Mouse (Mus musculus) stomach, embryonic 15.5 days (tissue): Measurements from ENCODE around the gene Ttc9. TPM values are rescaled to one million over a fixed set of nuclear protein-coding genes. Genes with fewer than 3 reads are reported as not detected.

Experiments
- ATAC-seq: fragments of 200-750 bp; cut with Nextera tagmentation; 2 replicates; pipeline ENCODE4 v1.8.0; 2017; ENCODE audit warnings: low read depth, moderate number of reproducible peaks, moderate TSS enrichment; ENCODE audit not compliant: insufficient read depth, low FRiP score
- H3K27ac ChIP-seq: fragments of 300-500 bp; sonication (generic); 2 replicates; pipeline ENCODE4 v1.5.1; 2015; ENCODE audit warnings: mild to moderate bottlenecking, inconsistent platforms
- H3K27me3 ChIP-seq: fragments of 300-500 bp; sonication (generic); replicated peaks from 2 replicates; pipeline ENCODE4 v1.6.1; 2015; ENCODE audit warnings: inconsistent platforms
- H3K36me3 ChIP-seq: fragments of 300-500 bp; sonication (generic); 2 replicates; pipeline ENCODE4 v1.6.1; 2015; ENCODE audit warnings: inconsistent platforms
- H3K4me1 ChIP-seq: fragments of 300-500 bp; sonication (generic); 2 replicates; pipeline ENCODE4 v1.6.1; 2015; ENCODE audit warnings: inconsistent platforms
- H3K4me2 ChIP-seq: fragments of 300-500 bp; sonication (generic); 2 replicates; pipeline ENCODE4 v1.6.1; 2015; ENCODE audit warnings: mild to moderate bottlenecking, inconsistent platforms
- H3K4me3 ChIP-seq: fragments of 300-500 bp; sonication (generic); replicated peaks from 2 replicates; pipeline ENCODE4 v1.5.1; 2015; ENCODE audit warnings: inconsistent platforms
- H3K9ac ChIP-seq: fragments of 300-500 bp; sonication (generic); 2 replicates; pipeline ENCODE4 v1.6.1; 2015; ENCODE audit warnings: inconsistent platforms
- H3K9me3 ChIP-seq: fragments of 300-500 bp; sonication (generic); 2 replicates; pipeline ENCODE4 v1.6.1; 2016; ENCODE audit warnings: inconsistent platforms
- WGBS: fragments of 180-500 bp; shearing (Covaris S2); methylation state at CpG from one replicate; pipeline ENCODE4 v1.1.7; 2015; 5-methylcytosine and 5-hydroxymethylcytosine counted together
- polyA plus RNA-seq: library from polyadenylated mRNA; unstranded; fragments of >200 nt; fragmentation: Nextera tagmentation; extraction: Ambion mirVana; gene quantifications from 2 replicates; pipeline ENCODE4 v1.2.1, GENCODE M21; 2015

Gene Ttc9
- polyA plus RNA-seq: 6.6 and 6.8 TPM in 2 replicates

GRCm38 (mm10) chr12:81630915-81631660 is at the start of gene Ttc9:
Ttc9 (plus strand) TSS chr12:81631249.
- H3K4me2 ChIP-seq: peak within 1 kb of the TSS; percentile 94
- no peaks in the 10 kb centered on the region for H3K9me3 ChIP-seq
- H3K4me1 ChIP-seq: peaks cover 8% of the 10 kb centered on the region
- peak within 1 kb of the TSS; percentile 32 for H3K9ac ChIP-seq
- WGBS: under 1% methylated on average over 76 of the region's 82 CpGs
- peak within 1 kb of the TSS; percentile 63 for H3K4me3 ChIP-seq
- ATAC-seq: peak; percentile 67
- H3K27me3 ChIP-seq: peaks cover 40% of the 10 kb centered on the region
- no peaks in the 10 kb centered on the region for H3K36me3 ChIP-seq
- peak within 1 kb of the TSS; percentile 87 for H3K27ac ChIP-seq

GRCm38 (mm10) chr12:81594902-81595671 is 36.0 kb upstream of the Ttc9 start, which contains the start of gene Med6:
Med6 (minus strand) TSS chr12:81595008.
- H3K36me3 ChIP-seq: no peaks in the 10 kb centered on the region; the same call in 1 of the 2 replicates
- H3K27me3 ChIP-seq: no peaks in the 10 kb centered on the region
- H3K4me2 ChIP-seq: peak within 1 kb of the TSS; percentile 71
- H3K4me3 ChIP-seq: peak within 1 kb of the TSS; percentile 71
- WGBS: 3% methylated on average over 36 of the region's 36 CpGs
- H3K9ac ChIP-seq: peak within 1 kb of the TSS; percentile 55
- no peaks in the 10 kb centered on the region; the same call in 1 of the 2 replicates for H3K4me1 ChIP-seq
- H3K9me3 ChIP-seq: no peaks in the 10 kb centered on the region
- peak within 1 kb of the TSS; percentile 77 for H3K27ac ChIP-seq
- ATAC-seq: peak; percentile 97

DNA sequence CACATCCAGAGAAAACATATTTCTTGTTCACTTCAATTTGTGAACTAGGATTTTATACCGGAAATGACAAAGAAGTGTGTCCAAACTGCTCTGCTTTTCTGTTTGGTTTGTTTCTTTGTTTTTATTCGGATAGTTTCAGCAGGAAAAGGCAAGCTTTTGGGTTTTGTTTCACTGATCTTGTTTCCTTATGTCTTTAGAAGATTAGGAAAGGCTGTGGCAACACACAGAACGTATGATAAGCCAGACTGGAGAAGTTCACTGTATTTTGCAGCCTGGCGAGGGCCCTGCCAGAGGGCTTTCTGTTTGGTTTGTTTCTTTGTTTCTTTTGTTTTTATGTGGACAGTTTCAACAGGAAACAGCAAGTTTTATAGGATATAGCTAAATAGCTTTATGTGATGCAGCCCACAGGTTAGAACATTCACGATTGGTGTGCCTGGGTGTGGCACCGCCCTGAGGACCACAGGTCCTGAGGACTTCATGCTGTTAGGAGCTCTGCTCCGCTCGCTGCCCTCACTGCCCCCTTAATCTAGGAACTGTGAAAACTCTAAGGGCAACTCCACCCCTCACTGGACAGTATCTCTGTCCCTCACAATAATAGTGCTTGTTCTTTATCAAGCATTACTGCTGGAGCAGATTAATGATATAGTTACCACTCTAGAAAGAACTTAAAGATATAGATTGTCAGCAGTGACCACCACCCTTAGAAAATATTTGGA is 34.3 kb upstream of the Ttc9 start:
- Histone ChIP-seq H3K36me3 (no peaks in the 10 kb centered on the region), H3K9ac (no peak overlapping the region), H3K9me3 (no peaks in the 10 kb centered on the region), H3K27ac (no peak overlapping the region), H3K4me3 (no peak overlapping the region), H3K4me2 (no peak overlapping the region), H3K4me1 (no peaks in the 10 kb centered on the region; the same call in 1 of the 2 replicates), H3K27me3 (no peaks in the 10 kb centered on the region)
- ATAC-seq: no peak
- WGBS: 72% methylated on average over 8 of the region's 8 CpGs

GRCm38 (mm10) chr12:81604995-81605784 is 25.9 kb upstream of the Ttc9 start:
- Histone ChIP-seq H3K27ac (no peak overlapping the region), H3K27me3 (no peaks in the 10 kb centered on the region), H3K4me2 (no peak overlapping the region), H3K36me3 (no peaks in the 10 kb centered on the region), H3K9me3 (no peaks in the 10 kb centered on the region), H3K4me3 (no peak overlapping the region), H3K4me1 (no peaks in the 10 kb centered on the region), H3K9ac (no peak overlapping the region)
- WGBS: 53% methylated on average over 5 of the region's 5 CpGs
- ATAC-seq: no peak

GRCm38 (mm10) chr12:81609445-81609844 is 21.6 kb upstream of the Ttc9 start:
- H3K9ac ChIP-seq: no peak overlapping the region
- no peaks in the 10 kb centered on the region for H3K36me3 ChIP-seq
- no peak overlapping the region for H3K4me2 ChIP-seq
- H3K4me3 ChIP-seq: no peak overlapping the region
- ATAC-seq: no peak
- no peaks in the 10 kb centered on the region for H3K9me3 ChIP-seq
- H3K27me3 ChIP-seq: no peaks in the 10 kb centered on the region
- H3K27ac ChIP-seq: no peak overlapping the region
- H3K4me1 ChIP-seq: no peaks in the 10 kb centered on the region

- H3K27ac ChIP-seq: no peak overlapping the region
- H3K4me2 ChIP-seq: no peak overlapping the region
- H3K4me1 ChIP-seq: no peaks in the 10 kb centered on the region
- 79% methylated on average over 6 of the region's 6 CpGs for WGBS
- no peak overlapping the region for H3K9ac ChIP-seq
- H3K9me3 ChIP-seq: no peaks in the 10 kb centered on the region
- no peaks in the 10 kb centered on the region for H3K27me3 ChIP-seq
- H3K36me3 ChIP-seq: no peaks in the 10 kb centered on the region
- ATAC-seq: no peak
- H3K4me3 ChIP-seq: no peak overlapping the region
Observed at GRCm38 (mm10) chr12:81615807-81616206, 15.2 kb upstream of the Ttc9 start.

DNA sequence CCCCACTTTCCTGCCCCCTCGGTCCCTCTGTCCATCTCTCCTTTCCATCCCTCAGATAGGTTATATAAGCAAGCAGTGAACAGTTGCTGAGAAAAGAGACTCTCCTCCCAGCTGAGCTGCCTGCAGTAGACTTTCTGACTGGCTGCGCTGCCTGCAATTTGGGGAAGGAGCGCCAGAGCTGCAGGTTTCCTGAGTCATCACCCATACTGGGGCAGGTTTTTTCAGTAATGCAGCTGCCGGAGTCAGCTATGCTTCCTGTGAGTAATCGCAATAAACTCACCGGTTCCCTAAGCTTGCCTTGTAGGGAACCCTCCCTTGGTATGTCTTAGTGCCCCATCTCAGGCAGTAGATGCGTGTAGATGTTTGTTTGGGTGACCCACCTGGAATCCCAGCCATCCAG is 14.1 kb upstream of the Ttc9 start:
- Histone ChIP-seq H3K9ac (no peak overlapping the region), H3K4me2 (no peak overlapping the region), H3K4me1 (no peaks in the 10 kb centered on the region), H3K27ac (no peak overlapping the region), H3K36me3 (no peaks in the 10 kb centered on the region), H3K27me3 (no peaks in the 10 kb centered on the region), H3K9me3 (no peaks in the 10 kb centered on the region), H3K4me3 (no peak overlapping the region)
- no peak for ATAC-seq
- 43% methylated on average over 7 of the region's 7 CpGs for WGBS

GRCm38 (mm10) chr12:81619302-81619701 is 11.7 kb upstream of the Ttc9 start:
- Histone ChIP-seq H3K4me3 (no peak overlapping the region), H3K36me3 (no peaks in the 10 kb centered on the region), H3K27ac (no peak overlapping the region), H3K9ac (no peak overlapping the region), H3K9me3 (no peaks in the 10 kb centered on the region), H3K4me1 (no peaks in the 10 kb centered on the region), H3K27me3 (no peaks in the 10 kb centered on the region), H3K4me2 (no peak overlapping the region)
- whole genome bisulfite sequencing: 14% methylated on average over 5 of the region's 5 CpGs
- ATAC-seq: no peak; the same call in 1 of the 2 replicates

DNA sequence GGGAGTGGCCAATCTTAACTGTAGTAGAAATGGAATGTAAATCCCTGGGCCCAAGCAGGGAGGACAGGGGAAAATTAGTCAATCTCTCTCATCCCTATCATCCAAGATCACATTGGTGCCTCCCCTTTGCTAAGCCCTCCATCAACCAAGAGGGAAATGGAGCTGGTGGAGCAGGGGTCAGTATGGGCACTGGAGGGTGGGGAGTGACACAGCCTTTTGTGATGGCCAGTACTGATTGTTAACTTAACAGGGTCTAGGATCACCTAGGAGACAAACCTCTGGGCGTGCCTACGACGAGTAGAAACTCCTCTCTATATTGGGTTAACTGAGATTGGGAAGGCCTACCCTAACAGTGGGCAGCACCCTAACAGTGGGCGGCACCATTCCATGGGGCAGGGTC is 7.7 kb upstream of the Ttc9 start:
- H3K9ac ChIP-seq: no peak overlapping the region
- H3K9me3 ChIP-seq: no peaks in the 10 kb centered on the region
- no peak overlapping the region for H3K27ac ChIP-seq
- H3K4me1 ChIP-seq: no peaks in the 10 kb centered on the region
- no peak for ATAC-seq
- H3K27me3 ChIP-seq: no peaks in the 10 kb centered on the region
- no peak overlapping the region for H3K4me2 ChIP-seq
- H3K36me3 ChIP-seq: no peaks in the 10 kb centered on the region
- WGBS: 75% methylated on average over 4 of the region's 4 CpGs
- no peak overlapping the region for H3K4me3 ChIP-seq

GRCm38 (mm10) chr12:81626226-81626861 is 4.7 kb upstream of the Ttc9 start:
- Histone ChIP-seq H3K4me1 (peaks cover 3% of the 10 kb centered on the region; the same call in 1 of the 2 replicates), H3K36me3 (no peaks in the 10 kb centered on the region), H3K9me3 (no peaks in the 10 kb centered on the region), H3K27ac (no peak overlapping the region), H3K4me2 (no peak overlapping the region), H3K9ac (no peak overlapping the region), H3K4me3 (no peak overlapping the region), H3K27me3 (peaks cover 20% of the 10 kb centered on the region)
- 71% methylated on average over 12 of the region's 12 CpGs for WGBS
- no peak for ATAC-seq

- Histone ChIP-seq H3K27me3 (peaks cover 31% of the 10 kb centered on the region), H3K4me3 (no peak overlapping the region), H3K9ac (no peak overlapping the region), H3K36me3 (no peaks in the 10 kb centered on the region), H3K4me1 (peaks cover 8% of the 10 kb centered on the region), H3K4me2 (no peak overlapping the region), H3K9me3 (no peaks in the 10 kb centered on the region), H3K27ac (no peak overlapping the region)
- WGBS: 66% methylated on average over 6 of the region's 6 CpGs
- ATAC-seq: no peak
Observed at GRCm38 (mm10) chr12:81627426-81627825, 3.6 kb upstream of the Ttc9 start.
